Mouse (Mus musculus): ENCODE results near the gene Cfap99. TPM values are rescaled to one million over a fixed set of nuclear protein-coding genes. Genes with fewer than 3 reads are reported as not detected.

Cfap99 gene
- polyA plus RNA-seq (2015; fragmentation: Nextera tagmentation; extraction: Ambion mirVana), result 0.14 TPM in 1 of 2 replicates, not detected in the other

DNA sequence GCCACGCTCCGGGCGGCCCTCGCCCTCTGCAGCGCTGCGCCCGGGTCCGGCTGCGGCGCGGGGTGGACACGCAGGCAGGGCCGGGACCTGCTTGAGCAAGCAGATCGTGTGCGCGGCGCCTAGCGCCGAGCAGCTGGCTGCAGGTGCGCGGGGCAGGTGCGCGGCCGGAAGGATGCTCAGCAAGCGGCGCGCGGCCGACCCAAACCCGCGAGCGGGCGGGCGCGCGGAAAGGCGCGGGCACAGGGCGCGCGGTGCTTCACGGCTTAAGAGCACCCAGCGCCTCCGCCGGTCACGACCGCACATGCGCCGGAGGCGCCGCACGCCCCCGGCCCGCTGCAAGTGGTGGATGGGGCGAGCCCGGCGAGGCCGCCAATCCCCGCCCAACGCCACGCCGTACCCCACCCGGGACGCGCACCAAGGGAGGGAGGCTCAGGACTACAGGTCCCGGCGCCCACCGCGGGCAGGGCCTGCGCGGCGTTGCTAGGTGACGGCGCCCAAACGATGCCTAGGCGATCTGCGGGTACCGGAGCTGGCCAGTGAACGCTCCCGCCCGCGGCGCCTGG lies at the start of gene Cfap99, which contains the start of gene Zfyve28:
TSS of gene Cfap99 (plus strand) at position 447 of the 563 bp plus-strand sequence.
TSS of gene Zfyve28 (minus strand) at position 296 of the 563 bp plus-strand sequence.
- Histone ChIP-seq H3K36me3 (no peaks in the 10 kb centered on the region), H3K4me1 (replicated peaks) (peaks cover 22% of the 10 kb centered on the region), H3K9ac (peak within 1 kb of the TSS; percentile 70), H3K9me3 (no peaks in the 10 kb centered on the region), H3K4me2 (peak within 1 kb of the TSS; percentile 92), H3K27ac (replicated peaks) (peak within 1 kb of the TSS; percentile 74), H3K27me3 (peaks cover 6% of the 10 kb centered on the region), H3K4me3 (peak within 1 kb of the TSS; percentile 89)
- peak; percentile 99 for ATAC-seq (ENCODE audit: low FRiP score, low read depth)
- WGBS, result under 1% methylated on average over 81 of the region's 83 CpGs

GRCm38 (mm10) chr5:34242224-34242963 lies 46.0 kb upstream of the Cfap99 start:
- no peaks in the 10 kb centered on the region for H3K27me3 ChIP-seq
- H3K4me3 ChIP-seq, result no peak overlapping the region
- 42% methylated on average over 15 of the region's 15 CpGs for WGBS
- peak; percentile 42; the same call in 1 of the 2 replicates for ATAC-seq (ENCODE audit: low FRiP score, low read depth)
- H3K36me3 ChIP-seq, result no peaks in the 10 kb centered on the region
- H3K9ac ChIP-seq, result no peak overlapping the region
- H3K9me3 ChIP-seq, result no peaks in the 10 kb centered on the region
- 0 out of 2 replicates have a peak overlapping the region, but pooled peaks have one; percentile 14 for H3K4me2 ChIP-seq
- H3K27ac ChIP-seq (replicated peaks), result no peak overlapping the region
- peaks cover 13% of the 10 kb centered on the region for H3K4me1 ChIP-seq (replicated peaks)

DNA sequence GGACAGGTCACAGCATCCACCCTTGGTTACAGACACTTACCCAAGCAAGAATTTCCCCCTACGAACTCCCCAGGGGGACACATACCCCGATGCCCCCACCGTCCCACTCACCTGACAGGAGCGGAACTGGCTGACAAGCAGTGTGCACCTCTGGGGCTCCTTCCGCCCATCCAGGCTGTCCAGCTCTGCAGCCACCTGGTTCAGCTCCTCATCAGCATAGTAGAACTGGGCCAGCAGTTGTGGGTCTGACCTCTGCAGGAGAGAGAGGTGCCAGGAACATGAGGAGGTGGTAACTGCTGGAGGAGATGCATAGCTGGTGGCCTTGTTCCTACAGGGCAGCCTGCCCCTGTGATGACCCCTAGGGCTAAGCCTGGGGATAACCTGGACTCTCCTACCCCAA lies 45.3 kb upstream of the Cfap99 start:
- Histone ChIP-seq H3K36me3 (no peaks in the 10 kb centered on the region), H3K9me3 (no peaks in the 10 kb centered on the region), H3K27ac (replicated peaks) (no peak overlapping the region), H3K4me2 (no peak overlapping the region), H3K4me3 (no peak overlapping the region), H3K27me3 (no peaks in the 10 kb centered on the region), H3K4me1 (replicated peaks) (peaks cover 13% of the 10 kb centered on the region), H3K9ac (no peak overlapping the region)
- ATAC-seq (ENCODE audit: low FRiP score, low read depth), result peak; percentile 59; the same call in 1 of the 2 replicates
- 82% methylated on average over 5 of the region's 5 CpGs for WGBS

GRCm38 (mm10) chr5:34246443-34246842 lies 42.0 kb upstream of the Cfap99 start:
- Histone ChIP-seq H3K36me3 (no peaks in the 10 kb centered on the region), H3K27me3 (no peaks in the 10 kb centered on the region), H3K27ac (replicated peaks) (no peak overlapping the region), H3K9ac (no peak overlapping the region), H3K9me3 (no peaks in the 10 kb centered on the region), H3K4me3 (no peak overlapping the region), H3K4me2 (no peak overlapping the region), H3K4me1 (replicated peaks) (peaks cover 32% of the 10 kb centered on the region)
- 93% methylated on average over 3 of the region's 3 CpGs for WGBS
- no peak for ATAC-seq (ENCODE audit: low FRiP score, low read depth)

DNA sequence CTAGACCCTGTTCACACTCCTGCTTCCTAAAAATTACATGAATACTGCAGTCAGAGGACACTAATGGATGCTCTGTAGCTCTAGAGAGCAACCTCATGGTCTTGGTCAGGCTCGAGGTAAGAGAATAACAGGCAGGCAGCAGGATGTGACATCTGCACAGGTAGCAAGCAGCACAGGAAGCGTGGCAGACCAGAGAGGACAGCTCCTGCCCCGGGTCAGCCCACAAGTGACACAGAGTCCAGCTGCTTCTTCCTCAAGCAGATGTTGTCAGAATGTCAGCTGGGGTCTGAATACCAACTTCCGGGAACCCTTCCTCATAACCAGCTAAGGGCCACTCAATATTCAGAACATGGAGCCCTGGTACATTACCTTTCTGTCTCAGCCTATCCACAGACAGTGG lies 39.3 kb upstream of the Cfap99 start:
- peaks cover 37% of the 10 kb centered on the region for H3K4me1 ChIP-seq (replicated peaks)
- H3K36me3 ChIP-seq, result no peaks in the 10 kb centered on the region
- H3K4me3 ChIP-seq, result no peak overlapping the region
- no peak for ATAC-seq (ENCODE audit: low FRiP score, low read depth)
- WGBS, result 74% methylated on average over 4 of the region's 4 CpGs
- no peak overlapping the region for H3K27ac ChIP-seq (replicated peaks)
- H3K9ac ChIP-seq, result no peak overlapping the region
- no peaks in the 10 kb centered on the region for H3K9me3 ChIP-seq
- H3K4me2 ChIP-seq, result no peak overlapping the region
- no peaks in the 10 kb centered on the region for H3K27me3 ChIP-seq

DNA sequence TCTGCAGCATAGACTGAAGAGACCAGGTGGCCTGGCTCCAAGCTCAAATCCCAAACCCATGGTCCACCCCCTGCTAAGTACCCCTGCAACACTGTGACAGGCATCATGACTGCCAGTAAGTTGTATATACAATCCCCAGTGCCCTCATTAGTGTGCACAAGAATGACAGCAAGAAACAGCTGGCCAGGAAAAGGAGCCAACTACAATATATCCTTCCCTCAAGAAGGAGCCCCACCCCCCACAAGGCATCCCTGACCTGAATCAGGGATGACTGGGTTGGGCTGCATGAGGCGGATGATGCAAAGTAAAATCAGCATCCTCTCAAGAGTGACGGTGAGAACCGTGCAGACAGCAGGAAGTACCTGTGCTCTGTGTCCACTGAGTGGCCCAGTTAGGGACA lies 38.3 kb upstream of the Cfap99 start:
- no peak overlapping the region for H3K9ac ChIP-seq
- no peaks in the 10 kb centered on the region for H3K27me3 ChIP-seq
- no peak overlapping the region for H3K4me3 ChIP-seq
- no peaks in the 10 kb centered on the region for H3K36me3 ChIP-seq
- peaks cover 37% of the 10 kb centered on the region for H3K4me1 ChIP-seq (replicated peaks)
- no peak overlapping the region for H3K4me2 ChIP-seq
- ATAC-seq (ENCODE audit: low FRiP score, low read depth), result no peak
- H3K27ac ChIP-seq (replicated peaks), result no peak overlapping the region
- 73% methylated on average over 3 of the region's 3 CpGs for WGBS
- H3K9me3 ChIP-seq, result no peaks in the 10 kb centered on the region

GRCm38 (mm10) chr5:34251794-34252193 lies 36.6 kb upstream of the Cfap99 start:
- H3K9ac ChIP-seq, result no peak overlapping the region
- ATAC-seq (ENCODE audit: low FRiP score, low read depth), result peak; percentile 57; the same call in 1 of the 2 replicates
- no peaks in the 10 kb centered on the region for H3K36me3 ChIP-seq
- no peaks in the 10 kb centered on the region for H3K27me3 ChIP-seq
- no peak overlapping the region for H3K4me3 ChIP-seq
- peak overlapping the region; percentile 65 for H3K27ac ChIP-seq (replicated peaks)
- H3K4me1 ChIP-seq (replicated peaks), result peaks cover 37% of the 10 kb centered on the region
- H3K9me3 ChIP-seq, result no peaks in the 10 kb centered on the region
- H3K4me2 ChIP-seq, result no peak overlapping the region
- 19% methylated on average over 4 of the region's 4 CpGs for WGBS

DNA sequence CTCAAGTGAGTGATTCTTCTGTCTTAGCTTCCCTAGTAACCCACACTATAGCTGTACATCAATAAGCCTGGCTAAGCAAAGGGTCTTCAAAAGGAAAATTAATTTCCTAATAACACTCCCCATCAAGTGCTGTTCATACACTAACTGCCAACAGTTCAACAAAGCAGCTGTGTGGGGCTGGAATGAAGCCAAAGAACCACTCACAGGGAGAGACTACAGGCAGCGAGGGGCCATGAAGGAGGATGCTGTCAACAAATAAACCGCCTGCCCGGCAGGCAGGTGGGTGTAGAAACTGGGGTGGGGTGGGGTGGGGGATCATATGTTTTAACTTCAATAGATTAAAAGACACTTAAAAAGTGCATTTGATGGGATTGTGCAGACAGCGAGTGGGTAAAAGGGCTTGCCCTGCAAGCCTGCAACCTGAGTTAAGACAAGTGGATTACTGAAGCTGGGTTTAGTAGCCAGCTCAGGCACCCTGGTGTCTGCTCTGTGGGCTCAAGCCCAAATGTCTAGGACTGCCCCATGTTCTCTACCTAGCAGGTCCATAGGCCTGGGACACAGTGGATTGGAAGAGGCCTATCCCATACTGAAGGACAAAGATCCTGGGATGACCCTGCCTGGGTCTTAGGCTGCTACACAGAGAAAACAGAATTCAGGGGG lies 36.0 kb upstream of the Cfap99 start:
- Histone ChIP-seq H3K9ac (no peak overlapping the region), H3K4me3 (no peak overlapping the region), H3K9me3 (no peaks in the 10 kb centered on the region), H3K27me3 (no peaks in the 10 kb centered on the region), H3K4me1 (replicated peaks) (peaks cover 37% of the 10 kb centered on the region), H3K36me3 (no peaks in the 10 kb centered on the region), H3K4me2 (no peak overlapping the region), H3K27ac (replicated peaks) (peak overlapping the region; percentile 65)
- 16% methylated on average over 4 of the region's 4 CpGs for WGBS
- peak; percentile 72; the same call in 1 of the 2 replicates for ATAC-seq (ENCODE audit: low FRiP score, low read depth)

DNA sequence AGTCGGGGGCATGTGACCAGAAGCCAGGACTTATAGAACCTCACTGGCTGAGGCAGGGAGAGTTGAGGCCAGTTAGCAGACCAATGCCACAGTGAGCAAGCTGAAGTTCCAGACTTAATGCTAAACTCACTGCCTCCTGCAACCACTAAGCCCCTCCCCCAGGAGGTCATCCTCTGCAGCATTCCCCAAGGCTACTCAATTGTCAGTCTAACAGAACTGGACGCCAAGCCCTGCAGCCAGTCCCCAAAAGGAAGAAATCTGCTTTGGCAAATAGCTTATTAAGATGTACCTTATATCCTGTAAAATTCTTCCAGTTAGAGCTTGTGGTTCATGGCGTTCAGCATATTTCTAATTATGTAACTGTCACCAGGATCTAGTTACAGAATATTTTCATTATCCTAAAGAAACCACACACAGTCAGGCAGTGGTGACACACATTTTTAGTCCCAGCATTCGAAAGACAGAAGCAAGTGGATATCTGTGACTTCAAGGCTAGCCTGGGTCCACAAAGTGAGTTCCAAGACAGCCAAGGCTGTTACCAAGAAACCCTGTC lies 35.4 kb upstream of the Cfap99 start:
- no peaks in the 10 kb centered on the region for H3K27me3 ChIP-seq
- 54% methylated on average over 4 of the region's 4 CpGs for WGBS
- H3K4me2 ChIP-seq, result no peak overlapping the region
- H3K36me3 ChIP-seq, result no peaks in the 10 kb centered on the region
- peak overlapping the region; percentile 26 for H3K27ac ChIP-seq (replicated peaks)
- H3K9me3 ChIP-seq, result no peaks in the 10 kb centered on the region
- no peak overlapping the region for H3K4me3 ChIP-seq
- H3K9ac ChIP-seq, result no peak overlapping the region
- peaks cover 37% of the 10 kb centered on the region for H3K4me1 ChIP-seq (replicated peaks)
- no peak for ATAC-seq (ENCODE audit: low FRiP score, low read depth)

- 74% methylated on average over 8 of the region's 8 CpGs for WGBS
- H3K9me3 ChIP-seq, result no peaks in the 10 kb centered on the region
- ATAC-seq (ENCODE audit: low FRiP score, low read depth), result no peak
- peaks cover 37% of the 10 kb centered on the region for H3K4me1 ChIP-seq (replicated peaks)
- H3K4me2 ChIP-seq, result no peak overlapping the region
- H3K36me3 ChIP-seq, result no peaks in the 10 kb centered on the region
- no peak overlapping the region for H3K9ac ChIP-seq
- no peak overlapping the region for H3K4me3 ChIP-seq
- H3K27ac ChIP-seq (replicated peaks), result no peak overlapping the region
- no peaks in the 10 kb centered on the region for H3K27me3 ChIP-seq
Observed at GRCm38 (mm10) chr5:34254309-34254708, 34.1 kb upstream of the Cfap99 start.

- Histone ChIP-seq H3K9me3 (no peaks in the 10 kb centered on the region), H3K27me3 (no peaks in the 10 kb centered on the region), H3K9ac (no peak overlapping the region), H3K4me2 (no peak overlapping the region), H3K4me1 (replicated peaks) (peaks cover 30% of the 10 kb centered on the region), H3K4me3 (no peak overlapping the region), H3K36me3 (no peaks in the 10 kb centered on the region), H3K27ac (replicated peaks) (no peak overlapping the region)
- no peak for ATAC-seq (ENCODE audit: low FRiP score, low read depth)
- WGBS, result 87% methylated on average over 3 of the region's 3 CpGs
Observed at GRCm38 (mm10) chr5:34255189-34255588, 33.2 kb upstream of the Cfap99 start.
